Mouse (Mus musculus) right cerebral cortex, postnatal 14 days (tissue): ENCODE measurements at regions not wholly inside any gene's neighbourhood (a gene's known extent, or its start where the extent isn't known, plus 50 kb on each side); places are given as distances from the start of the nearest gene placed in this dataset.
"Not testable (repeated sequence)": the region's sequence is repeated elsewhere in the genome, so short reads cannot be mapped to it uniquely, and the experiment has no call there.

Experiments
- DNase-seq: peaks from one replicate; pipeline ENCODE4 v3.0.0; 2022

- no peak for DNase-seq
These were observed 211.0 kb upstream of the Phyhipl start for GRCm38 (mm10) chr10:70866737-70867136.

- no peak for DNase-seq
These were observed 208.9 kb upstream of the Phyhipl start for GRCm38 (mm10) chr10:70864650-70865049.

- DNase-seq, result no peak
These were observed 206.2 kb upstream of the Phyhipl start for GRCm38 (mm10) chr10:70862022-70862335.

- DNase-seq, result no peak
These were observed 205.6 kb upstream of the Phyhipl start for GRCm38 (mm10) chr10:70861131-70862021.

GRCm38 (mm10) chr10:70857155-70857820 lies 201.5 kb upstream of the Phyhipl start:
- DNase-seq, result no peak

GRCm38 (mm10) chr10:70855948-70856347 lies 200.2 kb upstream of the Phyhipl start:
- no peak for DNase-seq

GRCm38 (mm10) chr10:70853614-70854013 lies 197.8 kb upstream of the Phyhipl start:
- DNase-seq, result no peak

- DNase-seq, result no peak
These were observed 192.4 kb upstream of the Phyhipl start for GRCm38 (mm10) chr10:70848141-70848540.

- no peak for DNase-seq
These were observed 191.6 kb upstream of the Phyhipl start for GRCm38 (mm10) chr10:70847341-70847882.

GRCm38 (mm10) chr10:70846281-70847168 lies 190.8 kb upstream of the Phyhipl start:
- DNase-seq, result no peak

- no peak for DNase-seq
These were observed 188.1 kb upstream of the Phyhipl start for GRCm38 (mm10) chr10:70843848-70844247.

GRCm38 (mm10) chr10:70842176-70842838 lies 186.5 kb upstream of the Phyhipl start:
- DNase-seq, result no peak

- not testable (repeated sequence) for DNase-seq
These were observed 185.4 kb upstream of the Phyhipl start for GRCm38 (mm10) chr10:70841179-70841578.

GRCm38 (mm10) chr10:70838147-70838546 lies 182.4 kb upstream of the Phyhipl start:
- DNase-seq, result no peak

GRCm38 (mm10) chr10:70837326-70837725 lies 181.6 kb upstream of the Phyhipl start:
- DNase-seq, result no peak

GRCm38 (mm10) chr10:70832616-70833015 lies 176.9 kb upstream of the Phyhipl start:
- DNase-seq, result no peak

GRCm38 (mm10) chr10:70828217-70828616 lies 172.5 kb upstream of the Phyhipl start:
- DNase-seq, result no peak

GRCm38 (mm10) chr10:70827522-70827921 lies 171.8 kb upstream of the Phyhipl start:
- DNase-seq, result not testable (repeated sequence)

GRCm38 (mm10) chr10:70826706-70827105 lies 170.9 kb upstream of the Phyhipl start:
- no peak for DNase-seq

GRCm38 (mm10) chr10:70825451-70825850 lies 169.7 kb upstream of the Phyhipl start:
- no peak for DNase-seq

GRCm38 (mm10) chr10:70824461-70824860 lies 168.7 kb upstream of the Phyhipl start:
- DNase-seq, result no peak

- DNase-seq, result no peak
These were observed 164.2 kb upstream of the Phyhipl start for GRCm38 (mm10) chr10:70819951-70820350.
